31 mouse cellular contexts compared by ENCODE assay signal in the genomic region with DNA sequence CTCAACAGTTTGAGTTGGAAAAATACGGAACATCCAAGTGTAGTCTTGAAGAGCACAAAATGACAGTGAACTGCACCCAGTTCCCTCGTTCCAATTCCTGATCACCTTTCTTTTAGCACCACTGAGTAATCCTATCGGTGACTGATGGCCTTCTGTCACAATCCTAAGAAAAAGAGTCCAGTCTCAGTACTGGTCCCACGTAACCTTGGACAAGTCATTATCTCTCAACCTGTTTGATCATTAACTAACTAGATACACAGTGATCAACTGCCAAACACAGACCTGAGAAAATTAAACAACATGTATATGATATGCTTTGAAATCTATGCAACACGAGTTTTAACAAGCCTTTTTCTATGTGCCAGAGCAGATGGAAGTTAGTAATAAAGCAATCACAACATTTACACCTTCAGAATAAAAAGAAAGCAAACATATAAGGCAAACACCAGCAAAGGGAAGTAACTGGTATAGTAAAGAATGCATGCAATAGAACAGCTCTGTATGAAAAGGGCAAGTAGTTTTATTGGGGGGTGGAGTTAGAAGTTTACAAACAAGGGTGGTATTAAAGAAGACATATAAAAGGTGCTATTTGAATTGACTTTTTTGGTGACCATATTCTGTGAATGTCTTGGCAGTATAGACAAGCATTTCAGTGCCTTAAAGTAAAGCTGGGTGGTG. TPM values are rescaled to one million over a fixed set of nuclear protein-coding genes. Genes with fewer than 3 reads are reported as not detected.
A peak's percentile ranks its signal among the peaks of the same experiment; 100 is the strongest.
DNase-seq lines count a peak whose midpoint lies in the region; ATAC-seq and TF ChIP-seq lines count a peak whose summit lies in the region.
"Had no signal": no experiment of that assay in that cellular context is flagged by ENCODE, and none has a peak within 500 bp of the region (broad histone marks: within the 10 kb centered on the region; RNA-seq: fewer than 3 reads in every experiment).

No protein-coding gene starts in this region.

- peaks cover 5% of the 10 kb centered on the region; the same call in 1 of the 2 replicates for H3K4me1 ChIP-seq in intestine, embryonic 14.5 days (replicated peaks; ENCODE audit: control insufficient read depth, insufficient read depth, low read length)
- H3K4me1 ChIP-seq in liver, postnatal 0 days (ENCODE audit: insufficient read depth): peaks cover 15% of the 10 kb centered on the region
- 0 out of 2 replicates have a peak, but pooled peaks cover 5% of the 10 kb centered on the region for H3K4me1 ChIP-seq in stomach, postnatal 0 days (replicated peaks; ENCODE audit: control insufficient read depth, insufficient read depth)
- H3K4me1 ChIP-seq in forebrain, postnatal 0 days (ENCODE audit: insufficient read depth): peaks cover 10% of the 10 kb centered on the region; the same call in 1 of the 2 replicates
- H3K4me1 ChIP-seq in hindbrain, embryonic 11.5 days (replicated peaks; ENCODE audit: control insufficient read depth, insufficient read depth, low read length): peaks cover 3% of the 10 kb centered on the region

- H3K9me3 ChIP-seq in intestine, embryonic 14.5 days (ENCODE audit: control insufficient read depth, low read length): no peaks in the 10 kb centered on the region
- H3K9me3 ChIP-seq in liver, postnatal 0 days (ENCODE audit: low read length): no peaks in the 10 kb centered on the region
- no peaks in the 10 kb centered on the region for H3K9me3 ChIP-seq in stomach, postnatal 0 days (ENCODE audit: control insufficient read depth, low read length)
- no peaks in the 10 kb centered on the region for H3K9me3 ChIP-seq in forebrain, postnatal 0 days (ENCODE audit: low read length)
- no peaks in the 10 kb centered on the region for H3K9me3 ChIP-seq in hindbrain, embryonic 11.5 days (ENCODE audit: control insufficient read depth, low read length)
- H3K9me3 ChIP-seq: embryonic facial prominence, embryonic 10.5 days; embryonic facial prominence, embryonic 15.5 days; forebrain, embryonic 12.5 days; heart, embryonic 15.5 days; hindbrain, embryonic 12.5 days; kidney, embryonic 15.5 days; limb, embryonic 13.5 days; megakaryocyte, embryonic 14.5 days; midbrain, embryonic 12.5 days had no signal

- DNase-seq in CD4-positive, CD25-positive, alpha-beta regulatory T cell, adult 2 months (ENCODE audit: low read depth, low spot score): peak; percentile 5
- DNase-seq in intestine, embryonic 14.5 days (ENCODE audit: low spot score): no peak
- no peak for DNase-seq in liver, postnatal 0 days
- no peak for DNase-seq in stomach, postnatal 0 days (ENCODE audit: low spot score)
- no peak for DNase-seq in natural killer cell, adult 2 months (ENCODE audit: low spot score in 2 of 2)
- no peak for DNase-seq in forebrain, postnatal 0 days
- DNase-seq in hindbrain, embryonic 11.5 days (ENCODE audit: low spot score): no peak
- DNase-seq: adrenal gland, postnatal 36 days; cerebellum, adult 2 months; gastrocnemius, postnatal 14 days; kidney, adult 18-20 months; kidney, postnatal 25 days; lung, adult 18-20 months; lung, postnatal 4 days; retina, postnatal 1 day; right cerebral cortex, postnatal 14 days; thymus, postnatal 25 days had no signal

- H3K9ac ChIP-seq in intestine, embryonic 14.5 days (ENCODE audit: low read length): no peak overlapping the region
- no peak overlapping the region for H3K9ac ChIP-seq in liver, postnatal 0 days (replicated peaks)
- H3K9ac ChIP-seq in stomach, postnatal 0 days (ENCODE audit: low read length): no peak overlapping the region
- no peak overlapping the region for H3K9ac ChIP-seq in forebrain, postnatal 0 days
- H3K9ac ChIP-seq in hindbrain, embryonic 11.5 days (ENCODE audit: low read depth, low read length): no peak overlapping the region
- H3K9ac ChIP-seq: embryonic facial prominence, embryonic 15.5 days; forebrain, embryonic 12.5 days; heart, embryonic 15.5 days; hindbrain, embryonic 12.5 days; kidney, embryonic 15.5 days; limb, embryonic 13.5 days; midbrain, embryonic 12.5 days had no signal

- no peak overlapping the region for H3K4me3 ChIP-seq in intestine, embryonic 14.5 days (ENCODE audit: low read depth, low read length)
- no peak overlapping the region for H3K4me3 ChIP-seq in liver, postnatal 0 days (ENCODE audit: low read depth, low read length)
- H3K4me3 ChIP-seq in stomach, postnatal 0 days (ENCODE audit: low read depth, low read length): no peak overlapping the region
- no peak overlapping the region for H3K4me3 ChIP-seq in forebrain, postnatal 0 days (ENCODE audit: low read depth, low read length)
- no peak overlapping the region for H3K4me3 ChIP-seq in hindbrain, embryonic 11.5 days (ENCODE audit: low read depth, low read length)
- H3K4me3 ChIP-seq: embryonic facial prominence, embryonic 15.5 days; forebrain, embryonic 12.5 days; heart, embryonic 15.5 days; hindbrain, embryonic 12.5 days; kidney, embryonic 15.5 days; limb, embryonic 13.5 days; megakaryocyte, embryonic 14.5 days; midbrain, embryonic 12.5 days had no signal

- no peak for TF ChIP-seq CTCF in liver, postnatal 0 days (IDR thresholded peaks at IDR 0.05; ENCODE audit: low read depth)
- no peak for TF ChIP-seq CTCF in stomach, postnatal 0 days (IDR thresholded peaks at IDR 0.05; ENCODE audit: low read depth)
- no peak for TF ChIP-seq CTCF in forebrain, postnatal 0 days (IDR thresholded peaks at IDR 0.05; ENCODE audit: low read depth)

- 72% methylated on average over 5 of the region's 5 CpGs for WGBS in intestine, embryonic 14.5 days
- 63% methylated on average over 5 of the region's 5 CpGs for WGBS in liver, postnatal 0 days (ENCODE audit: insufficient replicate concordance)
- 57% methylated on average over 5 of the region's 5 CpGs for WGBS in stomach, postnatal 0 days
- 89% methylated on average over 5 of the region's 5 CpGs for WGBS in forebrain, postnatal 0 days
- WGBS in hindbrain, embryonic 11.5 days: 83% methylated on average over 5 of the region's 5 CpGs

- no peak for ATAC-seq in CD4-positive, CD25-positive, alpha-beta regulatory T cell, adult 4 months
- ATAC-seq in intestine, embryonic 14.5 days (replicated peaks; ENCODE audit: low FRiP score, low TSS enrichment, low read depth): peak; percentile 47
- peak; percentile 40 for ATAC-seq in liver, postnatal 0 days
- ATAC-seq in stomach, postnatal 0 days (ENCODE audit: low FRiP score, low TSS enrichment): peak; percentile 73
- no peak for ATAC-seq in forebrain, postnatal 0 days
- ATAC-seq in hindbrain, embryonic 11.5 days (ENCODE audit: low FRiP score): no peak
- ATAC-seq: hindbrain, postnatal 0 days; lung, postnatal 0 days had no signal

- H3K27ac ChIP-seq in intestine, embryonic 14.5 days (ENCODE audit: low read depth): no peak overlapping the region
- no peak overlapping the region for H3K27ac ChIP-seq in liver, postnatal 0 days (ENCODE audit: low read depth)
- H3K27ac ChIP-seq in stomach, postnatal 0 days (replicated peaks): peak overlapping the region; percentile 50
- H3K27ac ChIP-seq in forebrain, postnatal 0 days (ENCODE audit: low read depth, low read length): no peak overlapping the region
- H3K27ac ChIP-seq in hindbrain, embryonic 11.5 days (ENCODE audit: low read depth, low read length): no peak overlapping the region
- H3K27ac ChIP-seq: embryonic facial prominence, embryonic 10.5 days; embryonic facial prominence, embryonic 15.5 days; forebrain, embryonic 12.5 days; heart, embryonic 15.5 days; hindbrain, embryonic 12.5 days; hindbrain, postnatal 0 days; kidney, embryonic 15.5 days; limb, embryonic 13.5 days; midbrain, embryonic 12.5 days had no signal

- no peaks in the 10 kb centered on the region for H3K36me3 ChIP-seq in intestine, embryonic 14.5 days (ENCODE audit: control insufficient read depth, insufficient read depth, low read length)
- no peaks in the 10 kb centered on the region for H3K36me3 ChIP-seq in liver, postnatal 0 days (replicated peaks; ENCODE audit: insufficient read depth, low read length)
- H3K36me3 ChIP-seq in stomach, postnatal 0 days (ENCODE audit: control insufficient read depth, insufficient read depth, low read length): no peaks in the 10 kb centered on the region
- no peaks in the 10 kb centered on the region for H3K36me3 ChIP-seq in forebrain, postnatal 0 days (ENCODE audit: insufficient read depth)
- no peaks in the 10 kb centered on the region for H3K36me3 ChIP-seq in hindbrain, embryonic 11.5 days (ENCODE audit: control insufficient read depth, insufficient read depth, low read length)
- H3K36me3 ChIP-seq: embryonic facial prominence, embryonic 10.5 days; embryonic facial prominence, embryonic 15.5 days; forebrain, embryonic 12.5 days; heart, embryonic 15.5 days; hindbrain, embryonic 12.5 days; kidney, embryonic 15.5 days; limb, embryonic 13.5 days; midbrain, embryonic 12.5 days had no signal

- TF ChIP-seq EP300 in liver, postnatal 0 days (IDR thresholded peaks at IDR 0.05; ENCODE audit: low read depth): no peak
- TF ChIP-seq EP300 in stomach, postnatal 0 days (optimal IDR thresholded peaks at IDR 0.05): no peak

- H3K27me3 ChIP-seq in intestine, embryonic 14.5 days (replicated peaks; ENCODE audit: control insufficient read depth, insufficient read depth, low read length): no peaks in the 10 kb centered on the region
- no peaks in the 10 kb centered on the region for H3K27me3 ChIP-seq in liver, postnatal 0 days (ENCODE audit: insufficient read depth, low read length)
- no peaks in the 10 kb centered on the region for H3K27me3 ChIP-seq in stomach, postnatal 0 days (ENCODE audit: control insufficient read depth, insufficient read depth, low read length)
- H3K27me3 ChIP-seq in forebrain, postnatal 0 days (ENCODE audit: insufficient read depth, low read length): no peaks in the 10 kb centered on the region; the same call in 1 of the 2 replicates
- no peaks in the 10 kb centered on the region for H3K27me3 ChIP-seq in hindbrain, embryonic 11.5 days (ENCODE audit: control insufficient read depth, insufficient read depth, low read length)
- H3K27me3 ChIP-seq: embryonic facial prominence, embryonic 15.5 days; forebrain, embryonic 12.5 days; heart, embryonic 15.5 days; hindbrain, embryonic 12.5 days; kidney, embryonic 15.5 days; limb, embryonic 13.5 days; megakaryocyte, embryonic 14.5 days; midbrain, embryonic 12.5 days had no signal

- no peak overlapping the region for H3K4me2 ChIP-seq in intestine, embryonic 14.5 days (ENCODE audit: low read length)
- H3K4me2 ChIP-seq in liver, postnatal 0 days (ENCODE audit: low read depth, low read length): peak overlapping the region; percentile 81
- H3K4me2 ChIP-seq in stomach, postnatal 0 days (replicated peaks; ENCODE audit: low read depth): peak overlapping the region; percentile 23; the same call in 1 of the 2 replicates
- no peak overlapping the region for H3K4me2 ChIP-seq in forebrain, postnatal 0 days (ENCODE audit: low read depth)
- no peak overlapping the region for H3K4me2 ChIP-seq in hindbrain, embryonic 11.5 days (replicated peaks; ENCODE audit: low read depth, low read length)
- H3K4me2 ChIP-seq: embryonic facial prominence, embryonic 15.5 days; forebrain, embryonic 12.5 days; heart, embryonic 15.5 days; hindbrain, embryonic 12.5 days; kidney, embryonic 15.5 days; limb, embryonic 13.5 days; midbrain, embryonic 12.5 days had no signal

RNA-seq across cellular contexts. Expression of a gene that starts 1.5 kb away (rescaled TPM):
- polyA plus RNA-seq in CD4-positive, CD25-positive, alpha-beta regulatory T cell, adult 4 months (2017; shearing (Covaris generic)): 10 to 100 TPM; 17.9 to 25.5 TPM
- 59.5 and 68.4 TPM in 2 replicates for polyA plus RNA-seq in intestine, embryonic 14.5 days (2014; fragmentation: Nextera tagmentation; extraction: Ambion mirVana)
- polyA plus RNA-seq in liver, postnatal 0 days (2015; fragmentation: Nextera tagmentation; extraction: Ambion mirVana): 22.8 and 24.7 TPM in 2 replicates
- 44.4 and 50.8 TPM in 2 replicates for polyA plus RNA-seq in stomach, postnatal 0 days (2015; fragmentation: Nextera tagmentation; extraction: Ambion mirVana)
- 20.8 and 31.4 TPM in 2 replicates for total RNA-seq in forebrain, postnatal 0 days (2014; rRNA removed)
- polyA plus RNA-seq in forebrain, postnatal 0 days (2015; fragmentation: Nextera tagmentation; extraction: Ambion mirVana): 41.7 and 48.2 TPM in 2 replicates
- 51.3 and 54.9 TPM in 2 replicates for polyA plus RNA-seq in hindbrain, embryonic 11.5 days (2014; fragmentation: Nextera tagmentation; extraction: Ambion mirVana)

RNA-seq across cellular contexts. Expression of a gene that starts 47.4 kb away (rescaled TPM):
- under 1 TPM in 1 of 2 experiments, not detected in 1; 0.52 TPM for polyA plus RNA-seq in CD4-positive, CD25-positive, alpha-beta regulatory T cell, adult 4 months (2017; shearing (Covaris generic))
- polyA plus RNA-seq in intestine, embryonic 14.5 days (2014; fragmentation: Nextera tagmentation; extraction: Ambion mirVana): 0.19 and 0.28 TPM in 2 replicates
- 0.90 and 1.1 TPM in 2 replicates for polyA plus RNA-seq in liver, postnatal 0 days (2015; fragmentation: Nextera tagmentation; extraction: Ambion mirVana)
- polyA plus RNA-seq in stomach, postnatal 0 days (2015; fragmentation: Nextera tagmentation; extraction: Ambion mirVana): 0.22 and 0.24 TPM in 2 replicates
- total RNA-seq in forebrain, postnatal 0 days (2014; rRNA removed): not detected in 2 replicates
- not detected in 2 replicates for polyA plus RNA-seq in forebrain, postnatal 0 days (2015; fragmentation: Nextera tagmentation; extraction: Ambion mirVana)
- polyA plus RNA-seq in hindbrain, embryonic 11.5 days (2014; fragmentation: Nextera tagmentation; extraction: Ambion mirVana): not detected in 2 replicates
- total RNA-seq: gastrocnemius, postnatal 14 days; hindbrain, postnatal 0 days had no signal
- polyA plus RNA-seq: embryonic facial prominence, embryonic 10.5 days; embryonic facial prominence, embryonic 15.5 days; forebrain, embryonic 12.5 days; hindbrain, embryonic 12.5 days; limb, embryonic 13.5 days; midbrain, embryonic 12.5 days; midbrain, postnatal 0 days had no signal

RNA-seq across cellular contexts. Expression of a gene that starts 58.8 kb away (rescaled TPM):
- polyA plus RNA-seq in CD4-positive, CD25-positive, alpha-beta regulatory T cell, adult 4 months (2017; shearing (Covaris generic)): not detected
- polyA plus RNA-seq in intestine, embryonic 14.5 days (2014; fragmentation: Nextera tagmentation; extraction: Ambion mirVana): 6.7 and 8.6 TPM in 2 replicates
- polyA plus RNA-seq in liver, postnatal 0 days (2015; fragmentation: Nextera tagmentation; extraction: Ambion mirVana): 0.25 and 0.32 TPM in 2 replicates
- 15.8 and 16.4 TPM in 2 replicates for polyA plus RNA-seq in stomach, postnatal 0 days (2015; fragmentation: Nextera tagmentation; extraction: Ambion mirVana)
- total RNA-seq in forebrain, postnatal 0 days (2014; rRNA removed): 7.1 and 10.5 TPM in 2 replicates
- 4.5 and 6.3 TPM in 2 replicates for polyA plus RNA-seq in forebrain, postnatal 0 days (2015; fragmentation: Nextera tagmentation; extraction: Ambion mirVana)
- 1.1 TPM in 2 replicates for polyA plus RNA-seq in hindbrain, embryonic 11.5 days (2014; fragmentation: Nextera tagmentation; extraction: Ambion mirVana)
- total RNA-seq: granulocyte monocyte progenitor cell, adult 5-6 weeks had no signal

Comparison
In these comparisons a context has a peak if more than half of its experiments do, and no peak if none do; other contexts are left out.
1. ATAC-seq: peak in intestine, embryonic 14.5 days (single experiment), liver, postnatal 0 days (single experiment) and stomach, postnatal 0 days (single experiment); none in CD4-positive, CD25-positive, alpha-beta regulatory T cell, adult 4 months (single experiment), forebrain, postnatal 0 days (single experiment) and hindbrain, embryonic 11.5 days (single experiment).
2. H3K4me2 ChIP-seq: peak in liver, postnatal 0 days (single experiment) and stomach, postnatal 0 days (single experiment); none in intestine, embryonic 14.5 days (single experiment), forebrain, postnatal 0 days (single experiment) and hindbrain, embryonic 11.5 days (single experiment).